Mouse (Mus musculus) heart, postnatal 25 days (tissue): ENCODE results near the gene Mast2. TPM values are rescaled to one million over a fixed set of nuclear protein-coding genes. Genes with fewer than 3 reads are reported as not detected.

Experiments used
- DNase-seq: peaks from one replicate; pipeline ENCODE4 v3.0.0; 2022; ENCODE audit warnings: low spot score
- intact Hi-C: fragments of 180-260 bp; cut with DNase I; formaldehyde crosslinking; loops from one replicate; pipeline ENCODE4 v1.15.1; 2025
- total RNA-seq, 2 experiments: library from RNA; stranded (reverse); gene quantifications; 2 replicates each; pipeline ENCODE4 v1.2.3; 2021

The Mast2 gene
- total RNA-seq, 2 experiments from 2014 or later, result 118 to 119 TPM

DNA sequence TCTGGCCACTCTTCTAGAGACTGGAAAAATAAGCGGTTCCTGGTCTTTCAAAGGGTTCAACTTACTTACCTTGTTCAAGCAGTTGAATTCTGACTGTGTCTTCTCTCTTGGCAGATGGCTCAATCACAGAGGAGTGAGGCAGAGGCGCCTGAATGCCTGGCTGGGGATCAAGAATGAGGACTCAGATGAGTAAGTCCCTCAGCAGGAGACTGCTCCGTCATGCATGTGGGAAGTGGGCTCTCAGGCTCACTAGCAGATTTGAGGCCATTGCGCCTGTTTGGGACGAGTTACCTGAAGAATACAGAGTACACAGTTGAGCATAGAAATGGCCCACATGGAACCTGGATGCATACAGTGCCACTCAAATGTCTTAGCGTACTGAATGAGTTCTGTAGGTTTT lies 172.4 kb downstream of the Mast2 start:
- no peak for DNase-seq
- intact Hi-C loops, result no loop called here

DNA sequence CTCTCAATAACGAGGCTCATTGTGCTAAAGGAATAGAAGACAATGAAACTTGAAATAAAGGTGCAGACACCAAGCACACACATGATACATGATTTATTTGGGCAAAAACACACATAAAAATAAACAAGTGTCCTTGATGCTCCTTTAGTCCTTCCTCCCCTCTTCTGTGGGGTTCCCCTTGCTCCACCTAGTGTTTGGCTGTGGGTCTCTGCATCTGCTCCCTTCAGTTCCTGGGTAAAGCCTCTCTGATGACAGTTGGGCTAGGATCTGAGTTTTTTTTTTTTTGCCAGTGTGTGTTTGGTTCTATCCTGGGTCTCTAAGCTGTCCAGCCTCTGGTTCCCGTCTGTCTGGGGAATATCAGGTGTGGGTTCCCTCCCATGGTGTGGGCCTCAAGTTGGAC lies 181.8 kb downstream of the Mast2 start:
- intact Hi-C loops, result loop anchor here (2.0 kb wide), 1 partner anchor 115 kb away; the partner anchor contains the start of gene Tspan1
- no peak for DNase-seq

DNA sequence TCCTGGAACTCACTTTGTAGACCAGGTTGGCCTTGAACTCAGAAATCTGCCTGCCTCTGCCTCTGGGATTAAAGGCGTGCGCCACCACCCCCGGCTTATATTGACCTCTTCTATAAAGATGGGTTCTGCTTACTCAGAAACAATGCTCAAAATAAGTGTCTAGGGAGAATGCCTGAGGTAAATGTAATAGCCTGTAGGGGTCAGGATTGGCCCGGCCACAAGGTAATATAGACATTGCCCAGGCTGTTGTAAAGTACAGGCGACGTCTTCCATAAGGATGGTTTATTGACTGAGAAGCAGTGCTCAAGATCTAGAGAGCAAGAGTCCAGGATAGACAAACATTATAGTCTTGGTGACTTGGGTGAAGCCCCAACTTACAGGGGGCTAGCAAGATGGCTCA lies 195.8 kb downstream of the Mast2 start:
- intact Hi-C loops, result no loop called here
- DNase-seq, result no peak

Other genes starting within 250 kb of the Mast2 start
- gene Pik3r3, start 242.6 kb downstream of the Mast2 start, total RNA-seq, result 10 to 100 TPM; 12.9 to 13.1 TPM
- 10 to 100 TPM; 12.4 to 16.2 TPM for gene Ipp, start 43.4 kb upstream of the Mast2 start, total RNA-seq
- 10 to 100 TPM; 24.9 to 25.2 TPM for gene Tmem69, start 91.8 kb upstream of the Mast2 start, total RNA-seq
- 10 to 100 TPM; 59.5 to 80.0 TPM for gene Gpbp1l1, start 93.5 kb upstream of the Mast2 start, total RNA-seq
- 1 to 10 TPM; 3.0 to 4.2 TPM for gene Ccdc17, start 132.5 kb upstream of the Mast2 start, total RNA-seq
- 10 to 100 TPM; 21.1 to 24.6 TPM for gene Nasp, start 163.8 kb upstream of the Mast2 start, total RNA-seq
- gene Akr1a1, start 187.5 kb upstream of the Mast2 start, total RNA-seq, result 100 to 1,000 TPM; 277 to 278 TPM
- gene Prdx1, start 221.4 kb upstream of the Mast2 start, total RNA-seq, result 100 to 1,000 TPM; 429 to 473 TPM
- 10 to 100 TPM; 57.6 TPM for gene Mmachc, start 244.2 kb upstream of the Mast2 start, total RNA-seq
- gene Ccdc163, start 244.3 kb upstream of the Mast2 start, total RNA-seq, result 1 to 10 TPM; 5.5 to 5.6 TPM